Mouse (Mus musculus): Measurements from ENCODE around the gene Pfdn6. TPM values are rescaled to one million over a fixed set of nuclear protein-coding genes. Genes with fewer than 3 reads are reported as not detected.

Pfdn6 gene
- total RNA-seq, 2 experiments from 2014 or later: 95.7 to 97.8 TPM

DNA sequence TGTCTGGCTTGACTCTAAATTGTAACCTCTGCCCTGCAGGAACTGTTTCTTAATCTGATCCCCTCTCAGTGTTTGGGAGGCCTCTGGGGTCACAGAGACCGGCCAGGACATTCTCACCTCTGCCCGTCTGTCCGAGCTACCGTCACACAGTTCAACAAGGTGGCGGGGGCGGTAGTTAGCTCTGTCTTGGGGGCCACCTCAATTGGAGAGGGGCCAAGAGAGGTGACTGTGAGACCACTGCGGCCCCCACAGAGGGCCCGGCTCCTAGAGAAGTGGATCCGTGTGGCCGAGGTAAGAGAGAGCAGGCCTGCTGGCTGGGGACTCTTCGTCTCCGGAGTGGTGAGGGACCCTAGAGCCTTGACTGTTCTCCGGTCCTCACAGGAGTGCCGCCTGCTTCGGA, 7.2 kb downstream of the Pfdn6 start:
- DNase-seq (ENCODE audit: extremely low spot score in 1 of 2, low spot score in 1 of 2): no peak

GRCm38 (mm10) chr17:33932448-33932847, 7.7 kb downstream of the Pfdn6 start:
- no peak for DNase-seq (ENCODE audit: extremely low spot score in 1 of 2, low spot score in 1 of 2)

DNA sequence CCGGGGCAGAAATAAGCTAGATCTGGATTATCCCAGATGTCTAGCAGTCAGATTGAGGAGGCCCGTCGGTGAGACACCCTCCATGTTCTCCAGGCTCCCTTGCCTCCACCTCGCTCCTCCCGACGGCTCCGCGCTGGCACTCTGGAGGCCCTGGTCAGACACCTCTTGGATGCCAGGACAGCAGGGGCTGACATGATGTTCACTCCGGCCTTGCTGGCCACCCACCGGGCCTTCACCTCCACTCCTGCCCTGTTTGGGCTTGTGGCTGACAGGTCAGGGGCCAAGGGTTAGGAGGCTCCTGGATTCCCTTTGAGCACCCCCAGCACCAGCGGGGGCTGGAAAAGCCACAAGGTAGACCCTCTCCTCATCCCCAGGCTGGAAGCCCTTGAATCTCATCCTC, 8.2 kb downstream of the Pfdn6 start:
- DNase-seq (ENCODE audit: extremely low spot score in 1 of 2, low spot score in 1 of 2): no peak

DNA sequence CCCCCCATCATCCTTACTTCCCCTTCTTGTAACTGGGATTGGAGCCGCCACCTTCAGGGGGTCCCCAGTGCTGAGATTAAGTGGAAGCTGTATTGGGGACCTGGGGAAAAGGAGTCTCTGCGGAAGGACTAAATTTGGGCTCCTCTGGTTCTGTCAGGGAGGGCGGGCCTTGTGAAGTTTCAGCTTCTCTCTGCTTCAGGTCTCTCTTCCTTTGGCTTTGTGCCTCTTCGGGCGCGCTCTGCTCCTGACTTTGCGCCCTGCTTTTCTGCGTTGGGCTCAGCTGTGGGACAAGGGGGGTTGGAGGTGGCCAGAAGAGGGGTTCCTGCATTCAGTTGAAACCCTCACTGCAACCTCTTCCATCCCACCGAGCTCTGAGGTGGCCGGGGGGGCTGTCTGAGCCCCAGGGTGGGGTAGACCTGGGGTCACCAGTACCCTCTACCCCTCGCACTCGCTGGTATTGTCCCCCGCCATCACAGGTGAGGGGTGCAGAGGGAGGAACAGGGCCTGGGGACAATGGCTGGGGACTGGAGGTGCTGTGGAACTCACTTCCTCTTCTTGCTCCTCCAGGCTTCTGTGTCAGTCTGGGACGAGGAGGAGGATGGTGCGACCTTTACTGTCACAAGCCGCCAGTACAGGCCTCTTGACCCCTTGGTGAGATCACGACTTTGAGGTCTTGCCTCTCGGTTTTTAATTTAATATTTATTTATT, 8.8 kb downstream of the Pfdn6 start:
- no peak for DNase-seq (ENCODE audit: extremely low spot score in 1 of 2, low spot score in 1 of 2)

- peak; percentile 54 to 62 for DNase-seq (ENCODE audit: extremely low spot score in 1 of 2, low spot score in 1 of 2)
Measured at GRCm38 (mm10) chr17:33930280-33931158, 9.6 kb downstream of the Pfdn6 start.

DNA sequence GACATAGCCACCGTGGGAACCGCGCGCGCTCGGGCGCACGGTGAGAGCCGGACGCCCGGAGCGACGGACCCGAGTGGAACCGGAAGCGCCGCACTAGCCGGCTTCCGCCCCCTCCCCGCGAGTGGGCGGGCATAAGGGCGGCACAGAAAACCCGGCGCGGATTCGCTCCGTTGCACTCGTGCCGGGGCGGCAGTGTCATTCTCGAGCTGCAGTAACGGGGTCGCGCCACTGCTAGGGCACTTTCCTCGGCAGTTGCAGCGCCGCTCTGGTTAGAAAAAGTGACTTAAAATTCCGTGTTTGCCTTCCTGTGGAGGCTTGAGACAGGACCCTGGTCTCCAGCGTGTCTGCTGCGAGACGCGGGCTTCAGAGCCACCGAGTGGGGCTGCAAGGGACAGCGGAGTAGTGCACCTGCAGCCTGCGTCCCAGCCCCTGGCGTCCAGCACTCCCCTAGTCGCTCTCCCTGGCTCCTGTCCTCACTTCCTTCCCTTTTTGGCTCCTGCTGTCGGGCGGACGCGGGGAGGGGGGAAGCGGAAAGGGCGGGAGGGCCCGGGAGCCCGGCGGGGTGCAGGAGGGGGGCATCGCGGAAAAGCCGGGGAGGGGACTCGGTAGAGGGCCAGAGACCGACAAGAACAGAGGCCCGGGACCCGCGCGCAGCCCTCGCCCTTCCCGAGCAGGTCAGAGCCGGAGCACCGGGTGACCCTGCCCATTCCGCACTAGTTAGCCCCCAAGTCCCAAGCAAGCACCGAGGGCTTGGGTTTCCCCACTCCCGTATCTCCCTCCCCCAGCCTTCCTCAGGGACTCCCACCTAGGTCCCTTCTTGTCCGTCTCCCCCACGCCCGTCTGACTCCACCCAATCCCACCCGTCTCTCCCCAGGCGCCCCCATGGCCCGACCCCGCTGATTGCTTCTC, 10.5 kb downstream of the Pfdn6 start, which contains the start of gene Rgl2:
Gene Rgl2, plus strand, starts transcription at position 173 of the 909 bp plus-strand sequence.
- peak; percentile 93 for DNase-seq (ENCODE audit: extremely low spot score in 1 of 2, low spot score in 1 of 2)

- no peak for DNase-seq (ENCODE audit: extremely low spot score in 1 of 2, low spot score in 1 of 2)
Measured at GRCm38 (mm10) chr17:33928251-33928947, 11.7 kb downstream of the Pfdn6 start.

- no peak for DNase-seq (ENCODE audit: extremely low spot score in 1 of 2, low spot score in 1 of 2)
Measured at GRCm38 (mm10) chr17:33926207-33926932, 13.8 kb downstream of the Pfdn6 start.

GRCm38 (mm10) chr17:33925406-33926116, 14.6 kb downstream of the Pfdn6 start:
- DNase-seq (ENCODE audit: extremely low spot score in 1 of 2, low spot score in 1 of 2): no peak

GRCm38 (mm10) chr17:33924577-33925283, 15.4 kb downstream of the Pfdn6 start:
- peak in 1 of 2 experiments; percentile 38 for DNase-seq (ENCODE audit: extremely low spot score in 1 of 2, low spot score in 1 of 2)

DNA sequence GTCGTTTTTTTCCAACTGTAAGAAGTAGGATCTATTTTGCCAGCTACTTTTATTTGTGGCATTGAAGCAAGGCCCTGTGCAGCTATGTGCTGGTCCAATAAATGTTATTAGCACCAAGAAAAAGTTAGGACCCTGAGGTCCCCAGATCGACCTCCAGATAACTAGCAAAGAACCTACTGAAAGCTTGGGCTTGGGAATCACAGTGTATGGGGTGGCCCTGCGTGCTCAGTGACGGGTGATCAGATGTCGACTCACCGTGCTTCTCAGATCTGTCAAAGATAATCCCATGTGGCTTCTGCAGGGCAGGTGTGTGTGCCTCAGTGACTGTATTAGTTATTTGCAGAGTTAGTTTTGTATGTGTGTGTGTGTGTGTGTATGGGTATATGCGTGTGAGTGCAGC, 18.8 kb downstream of the Pfdn6 start:
- DNase-seq (ENCODE audit: extremely low spot score in 1 of 2, low spot score in 1 of 2): no peak

DNA sequence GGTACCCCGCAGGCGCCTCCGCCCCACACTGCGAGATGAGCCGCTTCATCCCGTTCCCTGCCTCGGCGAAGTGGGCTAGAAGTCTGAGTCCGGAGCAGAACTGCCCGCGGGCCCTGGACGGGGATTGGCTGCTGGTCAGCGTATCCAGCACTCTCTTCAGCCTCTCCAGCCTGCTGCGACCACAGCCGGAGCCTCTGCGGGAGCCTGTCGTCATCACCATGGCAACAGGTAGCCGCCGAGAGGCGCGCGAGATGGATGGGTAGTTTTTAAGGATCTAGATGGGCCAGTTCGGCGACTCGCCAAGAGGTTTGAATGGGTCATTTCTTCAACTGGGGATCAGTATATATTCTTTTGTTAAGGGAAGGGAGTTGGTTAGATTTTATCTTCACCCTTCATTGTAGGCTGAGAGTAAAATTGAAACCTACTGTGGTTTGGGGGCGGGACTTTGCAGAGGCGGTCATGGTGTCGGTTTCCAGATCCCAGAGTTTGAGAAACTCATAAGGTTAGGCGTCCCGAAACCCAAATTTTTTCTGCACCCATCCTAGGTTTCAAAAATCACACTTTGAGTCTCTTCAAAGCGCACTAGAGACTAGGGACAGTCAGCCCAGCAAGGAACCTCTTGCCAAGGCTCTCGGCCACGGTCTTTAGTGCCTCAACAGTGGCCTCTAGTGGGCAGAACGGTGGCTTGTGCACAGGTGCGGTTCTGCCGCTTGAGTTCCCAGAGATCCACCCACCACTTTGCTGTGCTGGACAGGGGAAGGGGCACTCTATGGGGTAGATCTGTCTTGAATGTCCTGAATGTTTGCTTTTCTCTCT, 19.7 kb downstream of the Pfdn6 start:
- peak; percentile 58 to 87 for DNase-seq (ENCODE audit: extremely low spot score in 1 of 2, low spot score in 1 of 2)

- DNase-seq (ENCODE audit: extremely low spot score in 1 of 2, low spot score in 1 of 2): peak in 1 of 2 experiments; percentile 29
Measured at GRCm38 (mm10) chr17:33919351-33920281, 20.5 kb downstream of the Pfdn6 start.

- DNase-seq (ENCODE audit: extremely low spot score in 1 of 2, low spot score in 1 of 2): no peak
Measured at GRCm38 (mm10) chr17:33918293-33919203, 21.6 kb downstream of the Pfdn6 start.
